Mouse (Mus musculus) lung, embryonic 16.5 days (tissue): ENCODE measurements at regions not wholly inside any gene's neighbourhood (a gene's known extent, or its start where the extent isn't known, plus 50 kb on each side); places are given as distances from the start of the nearest gene placed in this dataset.

ENCODE experiments used
- ATAC-seq: fragments of 200-750 bp; cut with Nextera tagmentation; 2 replicates; pipeline ENCODE4 v1.8.0; 2017; ENCODE audit warnings: low read depth, mild to moderate bottlenecking, moderate library complexity
- H3K27ac ChIP-seq: fragments of 300-500 bp; sonication (generic); 2 replicates; pipeline ENCODE4 v1.5.1; 2014; ENCODE audit warnings: mild to moderate bottlenecking, control low read depth, low read length
- H3K27me3 ChIP-seq: fragments of 300-500 bp; sonication (generic); 2 replicates; pipeline ENCODE4 v1.6.1; 2014; ENCODE audit warnings: low read depth, low read length, mixed read lengths; ENCODE audit not compliant: control insufficient read depth, insufficient read depth
- H3K36me3 ChIP-seq: fragments of 300-500 bp; sonication (generic); 2 replicates; pipeline ENCODE4 v1.6.1; 2014; ENCODE audit warnings: low read length; ENCODE audit not compliant: control insufficient read depth, insufficient read depth
- H3K4me1 ChIP-seq: fragments of 300-500 bp; sonication (generic); replicated peaks from 2 replicates; pipeline ENCODE4 v1.6.1; 2014; ENCODE audit warnings: low read length, mixed read lengths; ENCODE audit not compliant: control insufficient read depth, insufficient read depth
- H3K4me2 ChIP-seq: fragments of 300-500 bp; sonication (generic); 2 replicates; pipeline ENCODE4 v1.6.1; 2014; ENCODE audit warnings: low read depth, low read length, control low read depth
- H3K4me3 ChIP-seq: fragments of 300-500 bp; sonication (generic); 2 replicates; pipeline ENCODE4 v1.5.1; 2014; ENCODE audit warnings: mild to moderate bottlenecking, low read length, control low read depth
- H3K9ac ChIP-seq: fragments of 300-500 bp; sonication (generic); 2 replicates; pipeline ENCODE4 v1.6.1; 2014; ENCODE audit warnings: low read length, control low read depth
- H3K9me3 ChIP-seq: fragments of 300-500 bp; sonication (generic); 2 replicates; pipeline ENCODE4 v1.6.1; 2016; ENCODE audit warnings: low read length; ENCODE audit not compliant: control insufficient read depth
- WGBS: fragments of 180-500 bp; shearing (Covaris S2); extraction: QIAGEN DNeasy Blood & Tissue Kit; methylation state at CpG from one replicate; pipeline ENCODE4 v1.1.7; 2014; 5-methylcytosine and 5-hydroxymethylcytosine counted together

DNA sequence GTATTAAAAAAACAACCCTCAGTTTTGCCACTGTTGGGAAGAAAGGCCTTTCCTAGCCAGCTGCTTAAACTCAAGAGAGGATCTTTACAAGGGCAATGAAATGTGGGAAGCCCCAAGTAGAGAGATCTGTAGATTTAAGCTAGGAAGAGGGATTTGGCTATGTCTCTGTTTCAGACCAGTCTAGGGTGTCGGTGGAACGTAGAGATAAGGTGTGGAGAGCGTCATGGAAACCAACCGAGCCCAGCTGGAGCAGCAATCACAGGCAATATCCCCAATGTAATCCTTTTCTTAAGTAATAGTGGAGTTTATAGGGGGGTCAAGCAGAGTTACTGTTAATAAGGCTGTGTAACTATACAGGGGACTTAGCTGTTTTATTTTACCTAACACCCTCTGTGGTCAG, 204.6 kb upstream of the Mme start:
- Histone ChIP-seq H3K27ac (no peak overlapping the region), H3K4me3 (no peak overlapping the region), H3K9ac (no peak overlapping the region), H3K4me2 (no peak overlapping the region), H3K36me3 (no peaks in the 10 kb centered on the region), H3K4me1 (no peaks in the 10 kb centered on the region), H3K9me3 (no peaks in the 10 kb centered on the region), H3K27me3 (no peaks in the 10 kb centered on the region)
- ATAC-seq: no peak
- WGBS: 43% methylated on average over 4 of the region's 4 CpGs

DNA sequence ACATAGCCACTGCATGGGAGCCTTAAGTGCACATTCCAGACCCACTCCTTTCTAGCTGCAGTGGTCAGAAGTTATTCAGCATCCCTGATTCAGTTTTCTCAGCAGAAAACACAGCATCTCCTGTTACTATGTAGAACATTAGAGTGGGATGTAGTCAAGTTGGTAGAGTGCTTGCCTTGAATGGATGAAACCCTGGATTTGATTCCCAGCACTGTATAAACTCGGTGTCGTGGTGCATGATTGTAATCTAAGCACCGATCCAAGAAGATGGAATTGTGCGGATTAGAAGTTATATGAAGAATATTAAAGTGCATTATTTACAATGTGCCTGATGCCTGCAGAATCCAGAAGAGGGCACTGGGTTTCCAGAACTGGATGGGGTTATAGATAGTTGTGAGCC, 170.6 kb upstream of the Mme start:
- no peaks in the 10 kb centered on the region for H3K36me3 ChIP-seq

DNA sequence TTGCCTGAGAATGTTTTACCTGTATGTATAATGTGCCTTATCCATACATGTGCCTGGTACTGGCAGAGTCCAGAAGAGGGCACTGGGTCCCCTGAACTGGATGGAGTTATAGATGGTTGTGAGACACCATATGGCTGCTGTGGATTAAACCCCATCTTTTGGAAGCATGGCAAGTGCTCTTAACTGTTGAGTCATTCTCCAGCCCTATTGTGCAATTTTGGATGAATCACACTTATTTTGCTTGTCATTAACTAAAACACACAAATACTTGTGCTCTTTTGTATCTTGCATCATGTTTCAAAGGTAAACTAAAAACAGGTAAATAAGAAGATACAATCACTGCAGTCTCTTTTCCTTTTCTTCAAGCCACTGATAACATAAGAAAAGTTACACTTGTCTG, 168.3 kb upstream of the Mme start:
- Histone ChIP-seq H3K4me1 (no peaks in the 10 kb centered on the region), H3K27me3 (no peaks in the 10 kb centered on the region), H3K4me2 (no peak overlapping the region), H3K9me3 (no peaks in the 10 kb centered on the region), H3K4me3 (no peak overlapping the region), H3K9ac (no peak overlapping the region), H3K27ac (no peak overlapping the region), H3K36me3 (no peaks in the 10 kb centered on the region)
- no peak for ATAC-seq

More for the DNA sequence above, 170.6 kb upstream of the Mme start:
- Histone ChIP-seq H3K4me2 (no peak overlapping the region), H3K4me3 (no peak overlapping the region), H3K27me3 (no peaks in the 10 kb centered on the region), H3K9ac (no peak overlapping the region), H3K9me3 (no peaks in the 10 kb centered on the region), H3K4me1 (no peaks in the 10 kb centered on the region), H3K27ac (no peak overlapping the region)
- 90% methylated on average over 4 of the region's 4 CpGs for WGBS
- no peak for ATAC-seq

DNA sequence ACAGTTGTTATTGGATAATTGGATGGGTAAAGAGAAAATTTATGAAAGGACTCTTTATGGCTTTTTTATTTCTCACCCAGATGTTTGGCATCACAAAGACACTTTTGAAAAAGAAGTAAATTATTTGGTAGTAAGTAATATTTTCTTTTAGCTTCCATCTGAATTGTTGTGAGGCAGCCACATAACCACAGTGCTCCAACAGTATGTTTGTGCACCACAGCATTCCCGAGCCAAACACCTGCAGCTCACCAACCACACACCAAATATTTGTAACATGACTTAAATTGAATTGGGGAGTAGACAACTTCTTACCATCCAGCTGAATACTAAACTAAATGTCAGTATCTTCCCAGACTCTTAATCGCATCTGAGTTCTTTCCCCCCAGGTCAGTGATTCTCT, 163.2 kb upstream of the Mme start:
- Histone ChIP-seq H3K27ac (no peak overlapping the region), H3K9ac (no peak overlapping the region), H3K9me3 (no peaks in the 10 kb centered on the region), H3K4me2 (no peak overlapping the region), H3K4me1 (no peaks in the 10 kb centered on the region), H3K36me3 (no peaks in the 10 kb centered on the region), H3K27me3 (no peaks in the 10 kb centered on the region), H3K4me3 (no peak overlapping the region)
- WGBS: 72% methylated on average over 2 of the region's 2 CpGs
- ATAC-seq: no peak

DNA sequence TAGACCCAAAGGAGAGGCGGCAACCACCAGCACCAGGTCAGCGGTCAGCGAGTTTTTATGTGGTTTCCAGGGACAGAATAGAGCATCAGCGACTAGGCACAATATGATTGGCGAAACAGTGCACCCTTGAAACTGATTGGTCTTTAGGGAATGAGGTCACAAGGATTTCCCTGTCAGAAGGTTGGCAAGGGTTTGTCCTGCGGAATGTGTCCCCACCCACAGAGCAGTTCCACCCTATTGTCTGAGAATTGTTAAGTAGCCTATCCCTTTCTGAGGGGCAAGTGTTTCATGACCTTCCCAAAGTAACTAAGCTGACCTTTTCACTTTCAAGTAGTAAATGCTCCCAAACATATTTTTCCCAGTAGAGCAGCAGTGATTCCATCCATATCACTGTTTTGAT, 159.2 kb upstream of the Mme start:
- H3K4me2 ChIP-seq: no peak overlapping the region
- no peak overlapping the region for H3K27ac ChIP-seq
- 95% methylated on average over 6 of the region's 6 CpGs for WGBS
- no peaks in the 10 kb centered on the region for H3K36me3 ChIP-seq
- no peaks in the 10 kb centered on the region for H3K27me3 ChIP-seq
- H3K4me3 ChIP-seq: no peak overlapping the region
- no peaks in the 10 kb centered on the region for H3K9me3 ChIP-seq
- H3K4me1 ChIP-seq: no peaks in the 10 kb centered on the region
- ATAC-seq: no peak
- H3K9ac ChIP-seq: no peak overlapping the region

DNA sequence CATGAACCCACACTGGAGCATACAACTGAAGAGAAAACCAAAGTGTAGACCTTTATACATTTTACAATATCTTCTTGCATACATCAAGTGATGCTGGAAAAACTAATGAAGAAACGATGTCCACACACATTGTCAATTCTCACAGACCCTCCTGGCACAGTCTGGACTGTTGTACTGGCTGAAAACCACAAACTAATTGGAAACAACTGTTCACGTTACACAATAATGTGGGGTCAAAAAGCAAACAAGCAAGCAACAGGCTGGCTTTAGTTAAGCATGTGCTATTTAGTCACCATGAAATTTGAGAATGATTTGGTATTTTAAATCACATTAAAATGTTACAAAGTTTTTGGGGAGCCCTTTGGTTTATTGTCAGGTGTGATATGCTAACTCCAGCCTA, 155.9 kb upstream of the Mme start:
- Histone ChIP-seq H3K27ac (no peak overlapping the region), H3K4me2 (no peak overlapping the region)

DNA sequence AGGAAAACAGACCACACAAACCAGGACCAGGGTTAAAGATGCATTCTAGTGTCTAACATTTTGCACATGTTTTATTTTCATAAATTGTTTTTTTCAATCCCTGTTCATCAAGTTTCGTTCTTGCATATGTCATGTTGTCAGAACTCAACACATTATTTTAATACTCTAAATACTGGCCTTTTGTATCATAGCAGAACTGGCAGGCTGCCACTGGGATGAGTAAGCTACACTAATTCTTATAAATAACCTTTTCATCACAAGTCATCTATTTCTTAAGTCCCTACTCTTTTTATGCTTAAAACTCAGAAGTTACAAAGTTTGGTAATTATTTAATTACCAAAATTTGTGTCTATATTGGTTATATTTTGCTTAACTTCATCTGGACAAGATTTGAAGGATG, 148.4 kb upstream of the Mme start:
- no peak overlapping the region for H3K9ac ChIP-seq
- ATAC-seq: no peak
- 56% methylated on average over 1 of the region's 1 CpGs for WGBS

More for the DNA sequence above, 155.9 kb upstream of the Mme start:
- H3K9me3 ChIP-seq: no peaks in the 10 kb centered on the region; the same call in 1 of the 2 replicates
- H3K4me1 ChIP-seq: no peaks in the 10 kb centered on the region
- no peaks in the 10 kb centered on the region for H3K36me3 ChIP-seq
- WGBS: 71% methylated on average over 2 of the region's 2 CpGs
- H3K27me3 ChIP-seq: no peaks in the 10 kb centered on the region
- H3K9ac ChIP-seq: no peak overlapping the region
- no peak for ATAC-seq
- no peak overlapping the region for H3K4me3 ChIP-seq

DNA sequence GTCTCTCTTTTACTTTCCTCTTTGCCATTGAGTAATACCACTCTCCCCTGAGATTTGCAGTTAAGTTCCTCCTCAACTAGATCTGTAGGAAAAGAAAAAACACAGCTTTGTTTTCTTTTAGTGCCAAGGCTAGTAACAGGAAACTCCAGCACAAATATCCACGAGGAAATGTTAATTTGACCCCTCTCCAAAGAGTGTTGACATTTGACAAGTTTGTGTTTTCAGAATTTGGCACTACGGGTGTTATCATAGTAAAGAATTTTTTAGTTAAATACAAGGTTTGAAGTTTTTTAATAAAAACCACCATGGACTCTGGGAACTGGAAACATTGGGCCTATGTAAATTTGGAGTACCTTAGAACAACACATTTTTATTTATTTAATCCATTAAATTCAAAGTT, 126.1 kb upstream of the Mme start:
- no peaks in the 10 kb centered on the region for H3K36me3 ChIP-seq
- H3K9ac ChIP-seq: no peak overlapping the region
- no peaks in the 10 kb centered on the region for H3K27me3 ChIP-seq
- 15% methylated on average over 2 of the region's 2 CpGs for WGBS
- H3K4me2 ChIP-seq: no peak overlapping the region
- H3K4me3 ChIP-seq: no peak overlapping the region
- no peaks in the 10 kb centered on the region for H3K9me3 ChIP-seq
- no peak overlapping the region for H3K27ac ChIP-seq
- no peaks in the 10 kb centered on the region for H3K4me1 ChIP-seq
- ATAC-seq: no peak

More for the DNA sequence above, 148.4 kb upstream of the Mme start:
- Histone ChIP-seq H3K4me3 (no peak overlapping the region), H3K36me3 (no peaks in the 10 kb centered on the region), H3K27ac (no peak overlapping the region), H3K4me1 (no peaks in the 10 kb centered on the region), H3K9me3 (no peaks in the 10 kb centered on the region; the same call in 1 of the 2 replicates), H3K4me2 (no peak overlapping the region), H3K27me3 (no peaks in the 10 kb centered on the region)

DNA sequence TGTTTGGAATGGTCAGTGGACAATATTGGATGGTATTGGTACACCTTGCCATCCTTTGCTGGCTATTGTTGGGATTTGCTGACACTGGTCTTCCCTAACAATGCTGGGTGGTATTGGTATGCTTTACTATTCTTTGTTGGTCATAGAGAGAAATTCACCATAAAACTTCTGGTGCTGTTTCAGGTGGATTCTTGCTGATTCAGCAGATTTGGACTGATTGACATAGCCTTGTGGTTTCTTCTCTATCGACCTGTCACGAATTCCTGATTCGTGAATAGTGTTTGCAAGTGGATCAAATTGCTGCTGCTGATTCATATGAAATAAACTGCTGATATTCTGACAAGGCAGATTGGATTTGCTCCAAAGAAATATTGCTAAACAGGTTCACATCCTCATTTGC, 109.5 kb upstream of the Mme start:
- Histone ChIP-seq H3K36me3 (no peaks in the 10 kb centered on the region), H3K4me2 (no peak overlapping the region), H3K27me3 (no peaks in the 10 kb centered on the region), H3K9me3 (no peaks in the 10 kb centered on the region), H3K4me3 (no peak overlapping the region), H3K9ac (no peak overlapping the region), H3K4me1 (no peaks in the 10 kb centered on the region), H3K27ac (no peak overlapping the region)
- 72% methylated on average over 3 of the region's 3 CpGs for WGBS
- no peak for ATAC-seq

DNA sequence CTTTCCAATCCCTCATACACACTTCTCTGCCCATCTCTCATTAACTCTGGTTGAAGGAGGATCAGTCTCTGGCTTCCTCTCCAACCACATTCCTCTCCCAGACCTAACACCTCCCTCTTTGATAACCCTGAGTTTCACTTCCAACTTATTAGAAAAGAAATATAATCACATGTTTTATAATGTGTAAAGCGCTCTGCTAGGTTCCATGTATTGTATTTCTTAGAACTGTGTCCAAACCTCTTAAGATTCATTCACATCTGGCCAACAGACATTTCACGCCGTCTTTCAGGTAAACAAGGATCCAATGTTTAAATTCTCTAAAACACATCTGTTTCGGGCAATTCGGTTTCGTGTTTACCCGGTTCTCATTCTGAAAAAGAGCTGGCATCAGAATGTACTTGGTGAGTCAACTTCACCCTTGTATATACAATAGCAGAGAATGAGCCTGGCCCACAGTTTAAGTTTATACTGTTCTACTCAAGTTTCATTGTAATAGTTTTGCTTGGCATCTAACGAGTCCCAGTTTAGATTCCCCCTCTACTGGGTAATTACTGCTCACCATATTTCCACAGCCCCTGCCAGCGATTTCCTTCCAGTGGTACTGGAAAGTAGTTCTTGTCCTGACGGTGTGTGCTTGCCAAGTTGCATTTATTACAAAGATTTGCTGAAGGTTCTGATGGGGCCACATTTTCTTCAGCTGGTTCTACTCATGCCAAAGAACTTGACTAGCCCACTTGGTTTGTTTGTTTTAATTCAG, 103.8 kb upstream of the Mme start:
- Histone ChIP-seq H3K4me2 (no peak overlapping the region), H3K4me1 (no peaks in the 10 kb centered on the region), H3K27ac (no peak overlapping the region), H3K9ac (no peak overlapping the region), H3K4me3 (no peak overlapping the region), H3K9me3 (no peaks in the 10 kb centered on the region), H3K36me3 (no peaks in the 10 kb centered on the region), H3K27me3 (no peaks in the 10 kb centered on the region)
- WGBS: 53% methylated on average over 10 of the region's 10 CpGs
- ATAC-seq: 0 out of 2 replicates have a peak, but pooled peaks have one; percentile 20
